Mouse (Mus musculus): ENCODE data around the gene Tmem199. TPM values are rescaled to one million over a fixed set of nuclear protein-coding genes. Genes with fewer than 3 reads are reported as not detected.

Gene Tmem199
- polyA plus RNA-seq, 1 experiment from 2014 or later = 43.1 TPM

- Histone ChIP-seq H3K4me2 (ENCODE audit: low read depth, low read length) (peak within 1 kb of the TSS; percentile 91), H3K4me1 (ENCODE audit: control insufficient read depth, insufficient read depth, low read length) (peaks cover 6% of the 10 kb centered on the region), H3K9ac (ENCODE audit: low read length) (peak within 1 kb of the TSS; percentile 65), H3K9me3 (replicated peaks; ENCODE audit: control insufficient read depth, low read length) (no peaks in the 10 kb centered on the region), H3K4me3 (replicated peaks; ENCODE audit: low read length) (peak within 1 kb of the TSS; percentile 54), H3K27me3 (ENCODE audit: control insufficient read depth, insufficient read depth, low read length) (peaks cover 38% of the 10 kb centered on the region), H3K36me3 (ENCODE audit: control insufficient read depth, insufficient read depth, low read length) (no peaks in the 10 kb centered on the region), H3K27ac (ENCODE audit: low read length) (0 out of 2 replicates have a peak within 1 kb of the TSS, but pooled peaks have one; percentile 47)
- WGBS = 46% methylated on average over 7 of the region's 7 CpGs
- ATAC-seq (ENCODE audit: insufficient read depth, low FRiP score) = no peak
Observed at GRCm38 (mm10) chr11:78499004-78499403, 13.0 kb downstream of the Tmem199 start, which contains the start of gene Vtn. Gene Vtn (plus strand): TSS chr11:78499091.

GRCm38 (mm10) chr11:78497544-78498522 lies 14.1 kb downstream of the Tmem199 start, which contains the start of gene Sarm1:
Gene Sarm1 (minus strand): TSS chr11:78497754.
- Histone ChIP-seq H3K27me3 (ENCODE audit: control insufficient read depth, insufficient read depth, low read length) (peaks cover 38% of the 10 kb centered on the region), H3K4me2 (ENCODE audit: low read depth, low read length) (peak within 1 kb of the TSS; percentile 91), H3K27ac (ENCODE audit: low read length) (0 out of 2 replicates have a peak within 1 kb of the TSS, but pooled peaks have one; percentile 47), H3K36me3 (ENCODE audit: control insufficient read depth, insufficient read depth, low read length) (no peaks in the 10 kb centered on the region), H3K9ac (ENCODE audit: low read length) (peak within 1 kb of the TSS; percentile 65), H3K4me3 (replicated peaks; ENCODE audit: low read length) (peak within 1 kb of the TSS; percentile 54), H3K9me3 (replicated peaks; ENCODE audit: control insufficient read depth, low read length) (no peaks in the 10 kb centered on the region), H3K4me1 (ENCODE audit: control insufficient read depth, insufficient read depth, low read length) (peaks cover 6% of the 10 kb centered on the region)
- peak; percentile 98 for ATAC-seq (ENCODE audit: insufficient read depth, low FRiP score)
- whole genome bisulfite sequencing = 2% methylated on average over 36 of the region's 36 CpGs

- peak overlapping the region; percentile 91 for H3K4me2 ChIP-seq (ENCODE audit: low read depth, low read length)
- no peaks in the 10 kb centered on the region for H3K36me3 ChIP-seq (ENCODE audit: control insufficient read depth, insufficient read depth, low read length)
- peaks cover 38% of the 10 kb centered on the region for H3K27me3 ChIP-seq (ENCODE audit: control insufficient read depth, insufficient read depth, low read length)
- H3K4me3 ChIP-seq (replicated peaks; ENCODE audit: low read length) = peak overlapping the region; percentile 54
- H3K4me1 ChIP-seq (ENCODE audit: control insufficient read depth, insufficient read depth, low read length) = peaks cover 6% of the 10 kb centered on the region
- H3K27ac ChIP-seq (ENCODE audit: low read length) = no peak overlapping the region
- H3K9me3 ChIP-seq (replicated peaks; ENCODE audit: control insufficient read depth, low read length) = no peaks in the 10 kb centered on the region
- no peak for ATAC-seq (ENCODE audit: insufficient read depth, low FRiP score)
- WGBS = under 1% methylated on average over 44 of the region's 44 CpGs
- peak overlapping the region; percentile 60 for H3K9ac ChIP-seq (ENCODE audit: low read length)
Observed at GRCm38 (mm10) chr11:78497071-78497541, 14.9 kb downstream of the Tmem199 start.

- no peak for ATAC-seq (ENCODE audit: insufficient read depth, low FRiP score)
- Histone ChIP-seq H3K27me3 (ENCODE audit: control insufficient read depth, insufficient read depth, low read length) (peaks cover 48% of the 10 kb centered on the region), H3K4me2 (ENCODE audit: low read depth, low read length) (no peak overlapping the region), H3K4me1 (ENCODE audit: control insufficient read depth, insufficient read depth, low read length) (peaks cover 6% of the 10 kb centered on the region), H3K9ac (ENCODE audit: low read length) (no peak overlapping the region), H3K36me3 (ENCODE audit: control insufficient read depth, insufficient read depth, low read length) (no peaks in the 10 kb centered on the region), H3K27ac (ENCODE audit: low read length) (no peak overlapping the region), H3K4me3 (replicated peaks; ENCODE audit: low read length) (no peak overlapping the region), H3K9me3 (replicated peaks; ENCODE audit: control insufficient read depth, low read length) (no peaks in the 10 kb centered on the region)
- WGBS = 8% methylated on average over 6 of the region's 6 CpGs
Observed at GRCm38 (mm10) chr11:78495904-78496303, 16.1 kb downstream of the Tmem199 start.

- peak overlapping the region; percentile 21 for H3K4me3 ChIP-seq (replicated peaks; ENCODE audit: low read length)
- H3K27ac ChIP-seq (ENCODE audit: low read length) = no peak overlapping the region
- H3K36me3 ChIP-seq (ENCODE audit: control insufficient read depth, insufficient read depth, low read length) = no peaks in the 10 kb centered on the region
- WGBS = 14% methylated on average over 47 of the region's 48 CpGs
- no peaks in the 10 kb centered on the region for H3K9me3 ChIP-seq (replicated peaks; ENCODE audit: control insufficient read depth, low read length)
- no peak for ATAC-seq (ENCODE audit: insufficient read depth, low FRiP score)
- 0 out of 2 replicates have a peak overlapping the region, but pooled peaks have one; percentile 11 for H3K9ac ChIP-seq (ENCODE audit: low read length)
- no peaks in the 10 kb centered on the region for H3K4me1 ChIP-seq (ENCODE audit: control insufficient read depth, insufficient read depth, low read length)
- H3K4me2 ChIP-seq (ENCODE audit: low read depth, low read length) = peak overlapping the region; percentile 39
- peaks cover 52% of the 10 kb centered on the region for H3K27me3 ChIP-seq (ENCODE audit: control insufficient read depth, insufficient read depth, low read length)
Observed at GRCm38 (mm10) chr11:78490781-78491241, 21.2 kb downstream of the Tmem199 start.

- ATAC-seq (ENCODE audit: insufficient read depth, low FRiP score) = no peak
- H3K9ac ChIP-seq (ENCODE audit: low read length) = no peak overlapping the region
- no peak overlapping the region for H3K27ac ChIP-seq (ENCODE audit: low read length)
- H3K27me3 ChIP-seq (ENCODE audit: control insufficient read depth, insufficient read depth, low read length) = peaks cover 43% of the 10 kb centered on the region
- no peak overlapping the region for H3K4me2 ChIP-seq (ENCODE audit: low read depth, low read length)
- no peaks in the 10 kb centered on the region for H3K9me3 ChIP-seq (replicated peaks; ENCODE audit: control insufficient read depth, low read length)
- no peaks in the 10 kb centered on the region for H3K4me1 ChIP-seq (ENCODE audit: control insufficient read depth, insufficient read depth, low read length)
- 2% methylated on average over 8 of the region's 8 CpGs for WGBS
- no peak overlapping the region for H3K4me3 ChIP-seq (replicated peaks; ENCODE audit: low read length)
- no peaks in the 10 kb centered on the region for H3K36me3 ChIP-seq (ENCODE audit: control insufficient read depth, insufficient read depth, low read length)
Observed at GRCm38 (mm10) chr11:78488168-78488567, 23.8 kb downstream of the Tmem199 start.

- no peak for ATAC-seq (ENCODE audit: insufficient read depth, low FRiP score)
- H3K36me3 ChIP-seq (ENCODE audit: control insufficient read depth, insufficient read depth, low read length) = no peaks in the 10 kb centered on the region
- no peak overlapping the region for H3K27ac ChIP-seq (ENCODE audit: low read length)
- H3K4me2 ChIP-seq (ENCODE audit: low read depth, low read length) = no peak overlapping the region
- no peaks in the 10 kb centered on the region for H3K4me1 ChIP-seq (ENCODE audit: control insufficient read depth, insufficient read depth, low read length)
- no peak overlapping the region for H3K9ac ChIP-seq (ENCODE audit: low read length)
- WGBS = 52% methylated on average over 7 of the region's 7 CpGs
- H3K27me3 ChIP-seq (ENCODE audit: control insufficient read depth, insufficient read depth, low read length) = peaks cover 12% of the 10 kb centered on the region
- H3K9me3 ChIP-seq (replicated peaks; ENCODE audit: control insufficient read depth, low read length) = no peaks in the 10 kb centered on the region
- no peak overlapping the region for H3K4me3 ChIP-seq (replicated peaks; ENCODE audit: low read length)
Observed at GRCm38 (mm10) chr11:78483639-78484038, 28.3 kb downstream of the Tmem199 start.

- H3K4me2 ChIP-seq (ENCODE audit: low read depth, low read length) = no peak overlapping the region
- no peaks in the 10 kb centered on the region for H3K9me3 ChIP-seq (replicated peaks; ENCODE audit: control insufficient read depth, low read length)
- H3K27me3 ChIP-seq (ENCODE audit: control insufficient read depth, insufficient read depth, low read length) = no peaks in the 10 kb centered on the region
- 78% methylated on average over 3 of the region's 3 CpGs for WGBS
- no peak overlapping the region for H3K9ac ChIP-seq (ENCODE audit: low read length)
- no peak overlapping the region for H3K4me3 ChIP-seq (replicated peaks; ENCODE audit: low read length)
- no peaks in the 10 kb centered on the region for H3K36me3 ChIP-seq (ENCODE audit: control insufficient read depth, insufficient read depth, low read length)
- no peak overlapping the region for H3K27ac ChIP-seq (ENCODE audit: low read length)
- no peak for ATAC-seq (ENCODE audit: insufficient read depth, low FRiP score)
- H3K4me1 ChIP-seq (ENCODE audit: control insufficient read depth, insufficient read depth, low read length) = no peaks in the 10 kb centered on the region
Observed at GRCm38 (mm10) chr11:78475289-78475688, 36.7 kb downstream of the Tmem199 start.

All from stomach, embryonic 16.5 days (tissue).